Mouse (Mus musculus) left cerebral cortex, postnatal 36 days (tissue): Measurements from ENCODE around the gene Sdk2. TPM values are rescaled to one million over a fixed set of nuclear protein-coding genes. Genes with fewer than 3 reads are reported as not detected.
A peak's percentile ranks its signal among the peaks of the same experiment; 100 is the strongest.

Experiments
- DNase-seq, 2 experiments: peaks; one replicate each; pipeline ENCODE4 v3.0.0; 2021 to 2022; ENCODE audit warnings: low spot score in 2 of 2, mixed read lengths in 1 of 2
- intact Hi-C: fragments of 180-260 bp; cut with DNase I; formaldehyde crosslinking; loops from one replicate; pipeline ENCODE4 v1.15.1; 2025
- total RNA-seq, 2 experiments: library from RNA; stranded (reverse); gene quantifications; 2 replicates each; pipeline ENCODE4 v1.2.3; 2021

Gene Sdk2
- total RNA-seq, 2 experiments from 2014 or later: 29.3 to 35.2 TPM

DNA sequence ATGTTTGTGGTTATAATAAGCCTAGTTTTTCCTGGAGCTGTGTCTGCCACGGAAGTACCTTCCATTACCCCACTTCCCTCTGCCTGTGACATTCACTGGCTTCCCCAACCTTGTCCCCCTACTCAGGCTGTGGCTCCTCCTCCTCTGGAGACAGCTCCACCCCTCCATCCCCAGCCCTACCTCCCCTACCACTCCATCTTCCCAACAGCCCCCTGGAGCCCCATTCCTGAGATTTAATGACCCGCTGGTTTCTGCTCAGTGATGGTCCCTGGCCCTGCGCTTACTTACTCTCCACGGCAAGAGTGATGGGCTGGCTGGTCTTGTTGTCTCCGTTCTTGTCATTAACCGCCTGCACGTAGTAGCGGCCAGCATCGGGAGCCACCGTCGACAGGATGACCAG, 181.9 kb downstream of the Sdk2 start:
- no peak for DNase-seq
- intact Hi-C loops: loop anchor here (5.0 kb wide), 1 partner anchor 752 kb away; no protein-coding TSS in a partner anchor

DNA sequence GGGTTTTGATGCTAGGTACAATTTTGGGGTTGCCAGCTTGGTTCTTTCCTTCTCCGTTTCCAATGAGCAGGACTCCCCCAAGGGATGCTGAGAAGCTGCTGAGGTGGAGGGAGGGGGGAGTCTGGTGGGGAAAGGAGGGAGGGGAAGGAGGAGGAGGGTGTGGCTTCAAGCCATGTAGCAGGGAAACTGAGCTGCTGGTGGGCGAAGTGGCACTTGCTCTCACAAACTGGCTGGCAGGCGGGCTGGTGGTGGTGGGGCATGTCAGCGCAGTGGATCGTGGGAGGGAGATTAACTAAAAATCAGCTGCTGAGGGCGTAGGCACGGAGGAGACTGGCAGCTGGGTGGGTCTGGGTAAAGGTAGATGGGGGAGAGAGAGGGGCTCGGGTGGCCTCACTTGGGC, 183.8 kb downstream of the Sdk2 start:
- intact Hi-C loops: loop anchor here (1.0 to 5.0 kb wide), 2 partner anchors 44 to 754 kb away; no protein-coding TSS in a partner anchor

DNA sequence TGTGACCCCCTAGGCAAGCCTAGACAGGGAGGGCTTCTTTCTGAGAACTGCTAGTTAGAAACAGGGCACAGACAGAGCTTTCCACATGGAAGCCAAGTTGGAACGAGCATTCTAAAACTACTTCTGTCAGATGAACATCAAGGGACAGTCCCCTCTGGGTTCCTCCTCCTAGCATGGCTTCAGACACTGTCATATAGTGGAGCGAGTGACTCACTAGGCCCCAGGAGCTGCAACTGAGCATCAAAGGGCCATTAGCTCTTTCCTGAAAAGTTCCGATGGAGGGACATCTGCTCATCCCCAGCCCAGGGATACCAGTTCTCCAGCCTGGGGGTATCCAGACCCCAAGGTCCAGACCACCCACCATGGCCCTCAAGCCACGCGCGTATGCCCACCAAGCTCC, 185.0 kb downstream of the Sdk2 start:
- no peak for DNase-seq
- intact Hi-C loops: loop anchor here (5.0 kb wide), 1 partner anchor 755 kb away; no protein-coding TSS in a partner anchor

More for the DNA sequence above, 183.8 kb downstream of the Sdk2 start:
- DNase-seq: peak; percentile 72 to 78

DNA sequence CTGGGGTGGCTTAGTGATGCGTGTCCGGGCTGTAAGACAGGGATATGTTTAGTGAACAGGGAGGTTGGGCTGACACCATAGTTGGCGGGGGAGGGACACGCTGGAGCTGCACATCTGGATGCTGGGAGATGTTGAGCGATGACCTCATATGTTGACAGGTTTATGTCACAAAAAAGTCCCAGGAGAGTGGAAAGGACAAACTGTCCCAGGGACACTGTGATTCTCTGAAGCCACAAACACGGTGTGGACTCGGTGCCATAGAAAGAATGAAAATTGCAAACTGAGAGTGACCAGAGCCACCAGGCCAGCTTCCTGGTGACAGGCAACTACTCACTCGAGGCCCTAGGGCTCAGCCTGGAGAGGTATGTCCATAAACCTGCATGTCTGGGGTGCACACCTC, 199.8 kb downstream of the Sdk2 start:
- DNase-seq: no peak
- intact Hi-C loops: loop anchor here (5.0 kb wide), 2 partner anchors 200 to 415 kb away; partner anchors contain the start of gene Sdk2

DNA sequence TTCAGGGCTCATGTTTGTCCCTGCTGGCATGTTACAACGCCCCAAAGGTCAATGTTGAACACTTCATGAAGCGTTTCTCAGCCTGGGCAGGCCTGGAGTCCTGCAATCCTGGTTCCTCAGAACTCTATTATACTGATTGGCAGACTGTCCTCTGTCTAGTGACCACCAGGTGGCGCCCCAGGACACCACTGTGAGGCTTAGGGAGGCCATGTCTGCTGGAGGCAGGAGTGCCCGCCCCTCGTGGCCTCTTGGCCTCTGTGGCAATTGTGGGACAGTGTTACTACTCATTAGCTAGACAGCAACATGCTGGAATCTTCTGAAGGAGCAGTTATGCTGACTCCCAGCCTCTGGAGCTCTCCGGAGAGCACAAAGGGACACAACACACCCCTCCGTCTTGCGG, 201.2 kb downstream of the Sdk2 start:
- intact Hi-C loops: loop anchor here (2.0 to 5.0 kb wide), 3 partner anchors 202 to 769 kb away; partner anchors contain the start of gene Sdk2
- peak; percentile 77 to 81 for DNase-seq

DNA sequence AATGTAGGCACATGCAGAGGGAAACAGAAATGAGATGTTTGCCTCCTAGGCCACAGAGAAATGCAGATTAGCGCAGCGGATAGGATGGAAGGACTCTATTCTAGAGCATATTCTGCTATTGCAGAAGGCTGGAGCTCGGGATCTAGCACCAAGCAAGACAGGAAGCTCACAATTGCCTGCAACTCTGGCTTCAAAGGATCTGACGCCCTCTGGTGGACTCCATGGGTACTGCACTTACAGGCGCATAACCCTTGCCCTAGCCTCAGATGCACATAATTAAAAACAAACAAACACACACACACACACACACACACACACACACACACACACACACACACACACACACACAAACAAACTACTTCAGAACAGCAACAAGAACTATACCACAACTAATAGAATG, 203.4 kb downstream of the Sdk2 start:
- DNase-seq: no peak
- intact Hi-C loops: no loop called here

DNA sequence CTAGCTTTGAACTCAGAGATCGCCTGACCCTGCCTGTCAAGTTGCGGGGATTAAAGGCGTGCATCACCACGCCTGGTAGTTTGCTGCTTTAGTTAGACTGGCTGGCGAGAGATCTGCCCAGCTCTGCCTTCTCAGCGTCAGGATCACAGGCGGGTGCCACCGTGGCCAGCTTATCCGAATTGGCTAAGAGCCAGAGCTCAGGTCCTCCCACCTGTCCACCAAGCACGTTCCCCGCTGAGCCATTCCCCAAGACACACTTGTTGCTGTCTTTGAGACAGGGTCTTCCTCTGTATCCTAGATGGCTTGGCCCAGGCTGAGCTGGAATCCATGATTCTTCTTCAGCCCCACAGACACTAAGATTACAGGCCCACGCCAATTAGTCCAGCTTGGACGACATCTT, 211.2 kb downstream of the Sdk2 start:
- no peak for DNase-seq
- intact Hi-C loops: no loop called here

DNA sequence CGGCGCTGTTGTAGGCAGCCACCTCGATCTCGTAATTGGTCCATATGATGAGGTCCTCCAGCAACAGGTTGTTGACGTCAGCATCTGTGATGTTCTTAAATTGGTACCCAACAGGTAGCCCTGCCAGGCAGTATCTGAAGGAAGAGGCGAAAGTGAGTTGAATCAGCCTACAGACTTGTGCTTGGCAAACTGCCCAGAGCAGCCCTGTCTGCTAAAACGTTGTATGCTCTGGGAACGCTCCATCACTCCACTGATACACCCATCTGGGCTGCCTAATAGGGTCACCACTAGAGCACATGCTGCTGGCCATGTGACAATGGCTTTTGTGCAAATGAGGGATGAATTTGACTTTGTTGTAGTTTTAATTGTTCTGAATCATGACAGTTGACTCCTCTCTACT, 215.1 kb downstream of the Sdk2 start:
- peak in 1 of 2 experiments; percentile 10 for DNase-seq
- intact Hi-C loops: no loop called here

DNA sequence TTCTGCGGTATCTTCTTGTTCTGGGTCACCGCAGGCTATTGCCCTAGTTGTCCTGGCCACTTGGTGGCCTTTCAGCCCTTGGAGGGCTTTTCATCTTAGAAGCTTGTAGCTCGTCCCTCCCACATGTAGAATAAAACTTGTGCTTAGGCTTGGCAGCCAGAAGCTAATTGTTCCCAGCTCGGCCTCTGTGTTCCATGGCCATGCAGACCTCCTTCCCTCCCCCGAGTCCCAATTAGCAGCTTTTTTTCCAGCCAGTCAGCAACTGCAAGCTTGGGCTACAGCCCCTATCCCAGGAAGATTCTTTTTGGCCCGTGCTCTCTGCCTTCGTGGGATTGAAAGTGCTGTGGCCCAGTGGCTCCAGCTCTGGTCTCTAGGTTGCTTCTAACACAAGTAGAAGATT, 217.5 kb downstream of the Sdk2 start:
- DNase-seq: no peak
- intact Hi-C loops: no loop called here

DNA sequence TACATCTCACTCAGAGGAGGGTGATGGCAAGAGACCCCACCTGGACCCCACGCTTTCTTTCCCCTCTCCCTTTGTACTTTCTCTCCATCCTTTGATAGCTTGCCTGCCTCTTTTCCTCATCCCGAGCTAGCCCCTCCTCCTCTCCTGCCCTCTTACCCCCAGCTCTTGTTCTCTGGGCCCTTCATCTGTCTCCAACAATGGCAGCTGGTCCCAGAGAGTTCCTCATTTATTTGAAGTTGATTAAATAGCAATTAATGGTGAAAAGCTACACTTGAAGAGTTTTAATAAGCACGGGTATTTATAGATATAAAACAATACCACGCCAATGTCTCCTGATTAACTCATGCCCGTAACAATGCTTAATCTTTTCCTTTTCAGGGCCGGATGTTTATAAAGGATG, 222.9 kb downstream of the Sdk2 start:
- no peak for DNase-seq
- intact Hi-C loops: no loop called here

DNA sequence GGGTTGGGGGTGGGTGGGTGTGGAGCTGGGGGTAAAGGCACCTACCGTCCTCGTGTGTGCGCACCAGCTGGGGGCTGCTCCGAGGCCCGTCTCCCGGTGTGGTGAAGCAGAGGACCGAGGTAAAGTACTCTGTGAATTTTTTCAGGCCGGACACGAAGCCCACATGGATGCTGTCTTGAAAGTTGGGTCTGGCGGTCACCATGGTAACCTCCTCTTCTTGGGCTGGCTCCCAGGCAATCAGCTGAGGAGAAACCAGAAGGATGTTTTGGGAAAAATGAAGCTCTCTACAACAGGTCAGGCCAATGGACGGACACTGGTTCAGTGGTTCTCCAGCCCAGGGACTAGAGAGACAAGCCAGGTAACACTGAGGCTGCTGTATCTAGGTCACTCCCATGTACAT, 224.0 kb downstream of the Sdk2 start:
- intact Hi-C loops: no loop called here
- DNase-seq: no peak

DNA sequence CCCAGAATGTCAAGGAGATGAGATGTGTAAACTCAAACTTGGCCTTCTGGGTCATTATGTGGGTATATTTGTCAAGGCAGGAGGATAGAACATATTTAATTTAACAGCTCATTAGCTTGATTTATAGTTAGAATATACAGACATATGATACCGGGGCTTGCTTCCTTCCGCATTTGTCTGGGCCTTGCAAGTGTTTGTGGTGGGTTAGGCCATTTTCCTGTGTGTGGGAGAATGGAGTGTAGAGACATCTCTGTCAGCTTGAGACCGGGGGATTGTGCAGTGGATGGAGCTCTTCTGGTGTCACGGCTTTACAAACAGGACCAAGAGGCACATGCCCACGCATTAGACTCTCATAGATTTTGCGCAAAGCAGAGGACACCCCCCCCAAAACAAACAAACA, 235.2 kb downstream of the Sdk2 start:
- intact Hi-C loops: no loop called here

DNA sequence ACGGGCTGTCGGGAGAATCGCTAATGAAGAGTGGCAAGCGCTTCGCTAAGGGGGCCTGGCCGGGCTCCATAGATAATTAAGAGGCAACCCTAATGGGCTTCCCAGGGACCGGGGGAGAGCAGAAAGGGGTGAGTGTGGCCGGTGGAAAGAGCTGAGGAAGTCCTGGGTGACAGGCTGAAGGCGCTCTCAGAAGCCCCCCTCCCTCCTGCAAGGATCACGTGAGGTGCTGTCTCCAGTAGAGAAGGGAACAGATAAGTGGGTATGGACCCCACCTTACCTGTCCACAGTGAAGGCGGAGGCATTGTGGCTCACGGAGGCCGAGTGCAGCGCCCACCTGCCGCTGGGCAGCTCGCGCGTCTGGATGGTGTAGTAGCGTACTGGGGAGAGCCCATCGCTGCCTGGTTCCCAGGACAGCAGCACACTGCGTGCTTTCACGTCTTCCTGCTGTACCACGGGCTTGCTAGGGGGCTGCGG, 238.7 kb downstream of the Sdk2 start:
- intact Hi-C loops: no loop called here
- no peak for DNase-seq

More for the DNA sequence above, 235.2 kb downstream of the Sdk2 start:
- DNase-seq: no peak

DNA sequence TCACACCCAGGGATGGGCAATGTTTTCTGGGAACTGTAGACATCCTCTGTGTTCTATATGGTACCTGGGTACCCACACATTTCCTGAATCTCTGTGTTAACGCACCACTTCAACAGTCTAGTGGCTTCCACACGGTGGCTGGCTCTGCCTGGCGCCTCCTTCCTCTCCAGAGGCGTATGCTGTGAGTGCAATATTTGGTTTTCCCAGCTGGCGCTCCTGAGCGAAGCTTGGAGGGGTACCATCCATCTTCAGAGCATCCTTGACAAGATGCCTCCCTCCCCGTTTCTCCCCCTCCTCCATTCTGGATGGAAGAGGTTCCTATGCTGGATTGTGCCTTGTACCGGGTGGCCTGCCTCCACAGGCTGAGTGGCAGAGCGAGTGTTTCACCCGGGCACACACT, 246.8 kb downstream of the Sdk2 start:
- intact Hi-C loops: no loop called here
- DNase-seq: no peak

DNA sequence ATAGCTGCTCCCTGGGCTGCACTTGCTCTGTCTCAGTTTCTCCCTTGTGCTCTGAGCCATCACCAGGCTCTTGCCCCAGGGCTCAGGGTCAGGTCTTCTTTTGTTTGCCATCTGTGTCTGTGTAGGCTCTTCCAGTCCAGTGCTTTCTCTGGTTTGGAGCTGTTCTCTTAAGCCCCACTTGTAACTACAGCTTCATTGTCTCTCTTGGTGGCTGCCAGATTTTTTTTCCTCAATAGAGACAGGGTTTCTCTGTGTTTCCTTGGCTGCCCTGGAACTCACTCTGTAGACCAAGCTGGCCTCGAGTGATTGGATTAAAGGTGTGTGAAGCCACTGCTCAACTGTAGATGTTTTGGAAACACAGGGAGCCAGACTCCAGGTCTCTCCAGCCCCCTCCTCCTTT, 247.8 kb downstream of the Sdk2 start:
- intact Hi-C loops: no loop called here
- DNase-seq: no peak

DNA sequence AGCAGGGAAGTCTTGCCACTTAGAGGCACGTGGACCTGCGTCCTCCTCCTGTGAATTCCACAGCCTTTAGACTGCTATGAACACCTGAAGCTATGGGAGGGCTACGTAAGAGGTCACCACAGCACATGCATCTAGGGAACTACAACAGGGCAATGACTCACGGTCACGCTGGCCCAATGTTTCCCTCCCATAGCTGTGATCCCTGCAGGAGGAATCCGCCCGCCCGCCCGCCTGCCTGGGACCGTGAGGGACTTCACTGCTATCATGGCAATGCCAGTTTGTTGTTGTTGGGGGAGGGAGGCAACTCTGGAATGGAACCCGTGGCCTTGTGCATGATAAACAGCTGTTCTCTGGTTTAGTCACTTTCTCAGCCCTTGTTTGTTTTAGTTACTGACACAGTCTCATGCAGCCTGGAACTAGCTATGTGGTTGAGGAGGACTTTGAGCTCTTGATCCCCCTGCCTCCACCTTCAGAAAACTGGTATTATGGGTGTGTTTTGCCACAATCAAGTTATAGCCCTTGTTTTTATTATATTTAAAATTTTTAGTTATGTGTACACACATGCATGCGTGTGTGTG, 249.8 kb downstream of the Sdk2 start:
- intact Hi-C loops: no loop called here
- no peak for DNase-seq

DNA sequence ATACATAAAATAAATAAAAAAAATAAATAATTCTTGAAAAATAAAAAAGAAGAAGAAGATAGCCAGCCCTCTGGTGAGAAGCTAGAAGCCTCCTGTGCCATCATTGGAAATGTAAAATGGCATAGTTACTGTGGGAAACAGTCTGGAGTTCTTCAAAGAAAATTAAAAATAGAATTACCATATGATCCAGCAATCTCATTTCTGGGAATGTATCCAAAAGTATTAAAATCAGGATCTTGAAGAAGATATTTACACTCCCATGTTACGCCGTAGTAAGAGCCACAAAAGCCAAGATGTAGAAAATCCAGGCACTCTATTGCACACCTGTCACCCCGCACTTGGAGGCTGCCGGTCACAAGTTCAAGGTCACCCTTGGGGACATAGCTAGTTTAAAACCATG, 250.4 kb downstream of the Sdk2 start:
- intact Hi-C loops: no loop called here
- DNase-seq: no peak

DNA sequence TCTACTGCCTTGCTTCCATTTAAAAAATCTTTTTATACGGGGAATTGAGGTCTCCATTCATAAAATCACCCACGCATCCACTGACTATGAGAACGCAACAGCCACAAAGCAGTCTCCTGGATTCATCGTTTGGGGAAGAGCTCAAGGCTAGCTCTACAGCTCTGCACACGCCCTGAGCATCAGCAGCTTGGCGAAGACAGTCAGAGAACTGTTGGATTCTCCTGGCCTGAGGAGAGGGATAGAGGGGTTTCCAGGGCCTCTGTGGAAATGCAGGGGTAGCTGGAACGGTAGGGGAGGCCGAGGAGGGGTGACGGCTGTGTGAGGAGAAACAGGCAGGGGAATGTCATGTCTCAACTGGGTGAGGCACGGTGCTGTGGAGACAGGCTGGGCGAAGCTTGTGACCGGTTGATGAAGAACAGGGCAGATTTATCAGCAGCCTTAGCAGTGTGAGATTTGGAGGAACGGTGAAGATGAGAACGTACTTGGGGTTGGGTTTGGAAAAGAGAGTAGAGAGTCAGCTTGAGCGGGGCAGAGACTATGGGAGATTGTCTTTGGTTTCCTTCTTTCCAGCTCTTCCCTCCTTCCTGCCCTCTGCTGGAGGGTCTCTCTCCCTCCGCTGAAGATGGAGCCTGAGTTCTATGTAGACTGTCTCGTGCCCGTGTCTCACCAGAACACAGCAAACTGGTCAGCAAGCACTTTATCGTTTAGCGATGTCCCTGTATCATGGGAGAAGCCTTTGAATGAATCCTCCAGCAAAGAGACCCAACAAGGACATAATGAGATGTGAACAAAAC, 255.1 kb downstream of the Sdk2 start:
- intact Hi-C loops: loop anchor here (1.0 to 5.0 kb wide), 3 partner anchors 34 to 163 kb away; partner anchors contain the start of gene Cog1
- no peak for DNase-seq

DNA sequence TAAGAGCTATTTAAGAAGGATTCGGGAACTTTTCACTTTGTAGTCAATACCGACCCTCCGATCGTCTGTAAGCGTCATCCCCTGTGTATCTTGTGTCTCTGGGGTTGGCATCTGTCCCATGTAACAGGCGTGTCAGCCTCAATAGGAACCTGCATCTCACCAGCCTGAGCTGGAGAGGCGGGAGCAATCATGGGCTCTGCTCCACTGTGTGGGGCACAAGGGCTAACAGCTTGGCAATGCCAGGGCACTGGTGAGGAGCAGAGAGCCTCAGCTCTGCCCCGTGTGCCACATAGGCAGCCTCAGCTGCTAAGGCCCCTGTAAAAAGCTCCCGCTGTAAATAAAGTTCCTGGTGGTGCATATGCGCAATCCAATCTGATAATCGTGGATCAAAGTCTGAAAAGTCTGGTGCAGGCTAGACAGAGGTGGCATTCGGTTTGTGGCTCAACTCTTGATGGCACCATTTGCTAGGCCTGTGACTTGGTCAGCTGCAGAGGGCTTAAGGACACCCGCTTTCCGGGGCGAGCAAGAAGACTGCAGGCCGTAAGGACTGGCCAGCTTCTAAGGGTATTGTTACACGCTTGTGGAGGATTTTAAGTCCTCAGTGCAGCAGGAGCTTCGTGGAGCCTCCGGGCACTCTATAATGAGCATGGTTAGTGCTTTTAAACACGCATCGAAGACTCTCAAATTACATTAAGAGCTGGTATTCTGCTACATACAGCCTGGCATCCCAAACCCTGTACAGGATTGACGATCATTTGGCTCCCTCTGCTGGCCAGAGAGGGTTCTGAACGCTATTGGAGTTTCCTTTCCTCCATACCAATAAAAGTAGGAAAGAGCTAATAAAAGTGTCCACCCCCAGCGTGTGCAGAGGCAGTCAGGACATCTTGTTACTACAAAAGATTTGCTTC, 256.0 kb downstream of the Sdk2 start:
- intact Hi-C loops: loop anchor here (1.0 to 5.0 kb wide), 3 partner anchors 34 to 162 kb away; partner anchors contain the start of gene Cog1

DNA sequence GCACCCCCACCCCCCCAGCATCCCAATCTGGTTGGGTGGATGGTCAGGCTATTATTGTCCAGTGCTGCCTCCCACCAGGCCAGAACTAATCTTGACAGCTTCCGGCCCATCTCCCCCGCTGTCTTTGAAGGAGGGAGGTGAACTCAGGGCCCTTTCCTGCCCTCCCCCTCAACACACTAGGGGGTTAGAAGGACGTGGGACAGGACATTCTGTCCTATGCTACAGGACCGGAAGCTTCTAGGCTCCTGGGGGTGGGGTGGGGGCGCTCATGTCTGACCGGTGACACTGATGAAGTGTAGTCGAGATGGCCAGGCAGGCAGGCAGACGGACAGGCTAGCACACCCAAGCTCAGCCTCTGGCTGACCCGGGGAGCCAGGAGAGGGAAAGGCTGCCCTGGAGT, 259.8 kb downstream of the Sdk2 start:
- intact Hi-C loops: loop anchor here (2.0 to 10.0 kb wide), 3 partner anchors 56 to 632 kb away; partner anchors contain the start of gene Cdc42ep4
- DNase-seq: no peak

More for the DNA sequence above, 256.0 kb downstream of the Sdk2 start:
- peak; percentile 73 to 84 for DNase-seq
